Mouse (Mus musculus) heart, postnatal 0 days (tissue): ENCODE results near the gene Prkaa2. TPM values are rescaled to one million over a fixed set of nuclear protein-coding genes. Genes with fewer than 3 reads are reported as not detected.

Experiments
- ATAC-seq: fragments of 200-750 bp; cut with Nextera tagmentation; 2 replicates; pipeline ENCODE4 v1.8.0; 2017; ENCODE audit warnings: low read depth, moderate number of reproducible peaks, moderate library complexity; ENCODE audit not compliant: insufficient read depth
- DNase-seq: peaks from one replicate; pipeline ENCODE4 v3.0.0-alpha.2; 2016; ENCODE audit warnings: low spot score
- H3K27ac ChIP-seq: fragments of 300-500 bp; sonication (generic); 2 replicates; pipeline ENCODE4 v1.5.1; 2014; ENCODE audit warnings: low read depth, mild to moderate bottlenecking
- H3K27me3 ChIP-seq: fragments of 300-500 bp; sonication (generic); 2 replicates; pipeline ENCODE4 v1.6.1; 2014; ENCODE audit warnings: low read length, mixed read lengths; ENCODE audit not compliant: control insufficient read depth, insufficient read depth
- H3K36me3 ChIP-seq: fragments of 300-500 bp; sonication (generic); replicated peaks from 2 replicates; pipeline ENCODE4 v1.6.1; 2014; ENCODE audit warnings: low read length, mixed read lengths; ENCODE audit not compliant: control insufficient read depth, insufficient read depth
- H3K4me1 ChIP-seq: fragments of 300-500 bp; sonication (generic); 2 replicates; pipeline ENCODE4 v1.6.1; 2014; ENCODE audit warnings: antibody characterized with exemption; ENCODE audit not compliant: control insufficient read depth, insufficient read depth
- H3K4me2 ChIP-seq: fragments of 300-500 bp; sonication (generic); 2 replicates; pipeline ENCODE4 v1.6.1; 2014; ENCODE audit warnings: low read depth, mild to moderate bottlenecking, low read length, moderate library complexity
- H3K4me3 ChIP-seq: fragments of 300-500 bp; sonication (generic); 2 replicates; pipeline ENCODE4 v1.5.1; 2014; ENCODE audit warnings: low read depth, low read length
- H3K9ac ChIP-seq: fragments of 300-500 bp; sonication (generic); replicated peaks from 2 replicates; pipeline ENCODE4 v1.6.1; 2014; ENCODE audit warnings: low read depth, low read length, mixed read lengths
- H3K9me3 ChIP-seq: fragments of 300-500 bp; sonication (generic); replicated peaks from 2 replicates; pipeline ENCODE4 v1.6.1; 2016; ENCODE audit warnings: low read length; ENCODE audit not compliant: control insufficient read depth
- CTCF ChIP-seq: IDR thresholded peaks from 2 replicates; pipeline ENCODE4 v1.5.1; 2016; ENCODE audit warnings: antibody characterized with exemption, control low read depth, low read depth
- EP300 ChIP-seq: IDR thresholded peaks from 2 replicates; pipeline ENCODE4 v1.6.1; 2016; ENCODE audit warnings: antibody characterized with exemption, low read depth
- WGBS: fragments of 180-500 bp; shearing (Covaris S2); extraction: QIAGEN DNeasy Blood & Tissue Kit; methylation state at CpG from one replicate; pipeline ENCODE4 v1.1.7; 2014; 5-methylcytosine and 5-hydroxymethylcytosine counted together
- polyA plus RNA-seq: library from polyadenylated mRNA; unstranded; fragments of >200 nt; fragmentation: Nextera tagmentation; extraction: Ambion mirVana; gene quantifications from 2 replicates; pipeline ENCODE4 v1.2.1, GENCODE M21; 2015
- total RNA-seq: library from RNA; depleted of rRNA; stranded (reverse); fragments of >200 nt; gene quantifications from 2 replicates; pipeline ENCODE4 v1.2.3, GENCODE M21; 2014; ENCODE audit warnings: low replicate concordance

Prkaa2 gene
- total and polyA plus RNA-seq, 2 experiments from 2014 or later = 35.6 to 64.3 TPM

- peak; percentile 89 for DNase-seq
- H3K36me3 ChIP-seq = peaks cover 11% of the 10 kb centered on the region; the same call in 1 of the 2 replicates
- H3K4me2 ChIP-seq = peak within 1 kb of the TSS; percentile 69
- H3K9me3 ChIP-seq = no peaks in the 10 kb centered on the region
- H3K27ac ChIP-seq = peak within 1 kb of the TSS; percentile 89
- ATAC-seq = peak; percentile 84
- WGBS = under 1% methylated on average over 74 of the region's 77 CpGs
- peak within 1 kb of the TSS; percentile 90 for H3K9ac ChIP-seq
- TF ChIP-seq CTCF = no peak
- peak; percentile 52; the same call in 1 of the 2 replicates for TF ChIP-seq EP300
- H3K4me1 ChIP-seq = no peaks in the 10 kb centered on the region
- peak within 1 kb of the TSS; percentile 92 for H3K4me3 ChIP-seq
- 0 out of 2 replicates have a peak, but pooled peaks cover 3% of the 10 kb centered on the region for H3K27me3 ChIP-seq
Measured at GRCm38 (mm10) chr4:105157276-105158168, 47.8 kb upstream of the Prkaa2 start, which contains the start of gene Plpp3. Gene Plpp3 (plus strand): TSS chr4:105157347.

- Histone ChIP-seq H3K9me3 (no peaks in the 10 kb centered on the region), H3K4me3 (peak overlapping the region; percentile 92), H3K36me3 (peaks cover 10% of the 10 kb centered on the region; the same call in 1 of the 2 replicates), H3K27me3 (0 out of 2 replicates have a peak, but pooled peaks cover 3% of the 10 kb centered on the region), H3K9ac (peak overlapping the region; percentile 90), H3K4me2 (peak overlapping the region; percentile 69), H3K27ac (peak overlapping the region; percentile 89), H3K4me1 (no peaks in the 10 kb centered on the region)
- DNase-seq = no peak
- TF ChIP-seq EP300 (no peak), CTCF (peak; percentile 42)
- WGBS = 3% methylated on average over 4 of the region's 4 CpGs
- no peak for ATAC-seq
Measured at GRCm38 (mm10) chr4:105156955-105157275, 47.2 kb upstream of the Prkaa2 start.

DNA sequence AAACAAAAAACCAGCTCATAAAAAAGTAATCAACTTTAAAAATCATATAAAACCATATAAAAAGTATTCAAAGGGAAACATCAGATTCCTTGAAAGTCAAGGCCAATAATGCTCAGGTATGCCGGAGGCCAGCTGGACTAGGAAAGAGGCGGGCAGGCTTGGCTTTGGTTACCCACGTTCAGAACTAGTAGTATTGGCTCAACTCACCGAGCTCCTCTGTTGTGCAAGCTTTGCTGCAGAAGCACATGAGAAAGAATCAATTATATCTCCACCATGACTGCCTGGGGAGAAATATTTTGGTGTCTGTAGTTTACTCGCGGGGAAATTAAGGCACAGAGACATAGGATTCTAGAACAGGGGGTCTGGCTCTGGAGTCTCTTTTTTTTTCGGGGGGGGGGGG is 46.6 kb upstream of the Prkaa2 start:
- ATAC-seq = no peak
- Histone ChIP-seq H3K4me3 (no peak overlapping the region), H3K4me2 (no peak overlapping the region), H3K27ac (no peak overlapping the region), H3K4me1 (no peaks in the 10 kb centered on the region), H3K27me3 (0 out of 2 replicates have a peak, but pooled peaks cover 3% of the 10 kb centered on the region), H3K9me3 (no peaks in the 10 kb centered on the region), H3K9ac (no peak overlapping the region), H3K36me3 (0 out of 2 replicates have a peak, but pooled peaks cover 3% of the 10 kb centered on the region)
- no peak for DNase-seq
- WGBS = 82% methylated on average over 7 of the region's 7 CpGs
- no peak for TF ChIP-seq EP300
- no peak for TF ChIP-seq CTCF

DNA sequence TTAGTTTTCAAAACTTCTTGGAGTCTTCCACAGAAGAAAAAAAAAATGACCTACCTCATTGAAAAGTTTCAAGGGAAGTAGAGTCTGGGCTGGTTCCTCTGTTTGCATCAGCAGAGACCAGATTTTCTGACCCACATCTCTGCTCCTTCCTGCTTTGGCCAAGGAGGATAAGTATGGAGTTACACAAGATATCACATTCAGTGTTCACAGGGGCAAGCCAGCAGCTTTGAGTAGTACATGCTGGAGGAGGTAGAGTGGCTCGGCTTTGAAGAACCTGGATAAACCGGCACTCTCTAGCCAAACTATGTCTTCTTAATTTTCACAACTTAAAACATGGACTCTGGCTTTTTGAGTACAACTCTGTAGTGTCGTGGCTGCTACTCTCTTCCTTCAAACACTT is 43.5 kb upstream of the Prkaa2 start:
- WGBS = 83% methylated on average over 3 of the region's 3 CpGs
- Histone ChIP-seq H3K27me3 (0 out of 2 replicates have a peak, but pooled peaks cover 3% of the 10 kb centered on the region), H3K4me2 (no peak overlapping the region), H3K9ac (no peak overlapping the region), H3K27ac (no peak overlapping the region), H3K4me3 (no peak overlapping the region), H3K36me3 (no peaks in the 10 kb centered on the region), H3K4me1 (no peaks in the 10 kb centered on the region; the same call in 1 of the 2 replicates), H3K9me3 (no peaks in the 10 kb centered on the region)
- TF ChIP-seq CTCF (no peak), EP300 (no peak)
- no peak for DNase-seq
- ATAC-seq = no peak

GRCm38 (mm10) chr4:105151911-105152690 is 42.4 kb upstream of the Prkaa2 start:
- no peak overlapping the region for H3K4me3 ChIP-seq
- no peaks in the 10 kb centered on the region for H3K9me3 ChIP-seq
- DNase-seq (peak; percentile 82), ATAC-seq (peak; percentile 57; the same call in 1 of the 2 replicates)
- H3K4me1 ChIP-seq = no peaks in the 10 kb centered on the region; the same call in 1 of the 2 replicates
- peak; percentile 95 for TF ChIP-seq CTCF
- TF ChIP-seq EP300 = no peak
- no peak overlapping the region for H3K9ac ChIP-seq
- H3K27me3 ChIP-seq = 0 out of 2 replicates have a peak, but pooled peaks cover 3% of the 10 kb centered on the region
- H3K27ac ChIP-seq = no peak overlapping the region
- no peaks in the 10 kb centered on the region for H3K36me3 ChIP-seq
- WGBS = 46% methylated on average over 14 of the region's 14 CpGs
- no peak overlapping the region for H3K4me2 ChIP-seq
